Mouse (Mus musculus) lung, postnatal 10 days (tissue): Measurements from ENCODE around the gene Crat.
A peak's percentile ranks its signal among the peaks of the same experiment; 100 is the strongest.

Experiments used
- DNase-seq: peaks from one replicate; pipeline ENCODE4 v3.0.0; 2021

Crat gene

GRCm38 (mm10) chr2:30415157-30415935 is at the start of gene Crat:
Gene Crat (minus strand): TSS chr2:30415813.
- peak; percentile 96 for DNase-seq

GRCm38 (mm10) chr2:30464411-30464810 is 48.8 kb upstream of the Crat start:
- no peak for DNase-seq

- DNase-seq = peak; percentile 85
Measured at GRCm38 (mm10) chr2:30463904-30464330, 48.3 kb upstream of the Crat start.

GRCm38 (mm10) chr2:30463341-30463761 is 47.7 kb upstream of the Crat start:
- DNase-seq = peak; percentile 66

- DNase-seq = no peak
Measured at GRCm38 (mm10) chr2:30459241-30459640, 43.6 kb upstream of the Crat start.

- peak; percentile 22 for DNase-seq
Measured at GRCm38 (mm10) chr2:30458349-30458748, 42.7 kb upstream of the Crat start.

- no peak for DNase-seq
Measured at GRCm38 (mm10) chr2:30456104-30456980, 40.7 kb upstream of the Crat start.

- DNase-seq = no peak
Measured at GRCm38 (mm10) chr2:30454587-30454986, 39.0 kb upstream of the Crat start.

GRCm38 (mm10) chr2:30453570-30453969 is 38.0 kb upstream of the Crat start:
- no peak for DNase-seq

GRCm38 (mm10) chr2:30451525-30451924 is 35.9 kb upstream of the Crat start:
- no peak for DNase-seq

- no peak for DNase-seq
Measured at GRCm38 (mm10) chr2:30450530-30450929, 34.9 kb upstream of the Crat start.

GRCm38 (mm10) chr2:30448371-30448770 is 32.8 kb upstream of the Crat start:
- no peak for DNase-seq

GRCm38 (mm10) chr2:30446891-30447826 is 31.5 kb upstream of the Crat start:
- peak; percentile 76 for DNase-seq

GRCm38 (mm10) chr2:30445312-30445711 is 29.7 kb upstream of the Crat start:
- peak; percentile 74 for DNase-seq

GRCm38 (mm10) chr2:30444450-30444849 is 28.8 kb upstream of the Crat start:
- DNase-seq = no peak

GRCm38 (mm10) chr2:30444006-30444405 is 28.4 kb upstream of the Crat start:
- DNase-seq = peak; percentile 75

- DNase-seq = no peak
Measured at GRCm38 (mm10) chr2:30443281-30443680, 27.7 kb upstream of the Crat start.

GRCm38 (mm10) chr2:30442498-30442890 is 26.9 kb upstream of the Crat start:
- DNase-seq = no peak

GRCm38 (mm10) chr2:30441518-30442497 is 26.2 kb upstream of the Crat start:
- peak; percentile 90 for DNase-seq

GRCm38 (mm10) chr2:30440701-30441517 is 25.3 kb upstream of the Crat start:
- peak; percentile 88 for DNase-seq
